ENCODE assay signal across 12 mouse cellular contexts in the genomic region with DNA sequence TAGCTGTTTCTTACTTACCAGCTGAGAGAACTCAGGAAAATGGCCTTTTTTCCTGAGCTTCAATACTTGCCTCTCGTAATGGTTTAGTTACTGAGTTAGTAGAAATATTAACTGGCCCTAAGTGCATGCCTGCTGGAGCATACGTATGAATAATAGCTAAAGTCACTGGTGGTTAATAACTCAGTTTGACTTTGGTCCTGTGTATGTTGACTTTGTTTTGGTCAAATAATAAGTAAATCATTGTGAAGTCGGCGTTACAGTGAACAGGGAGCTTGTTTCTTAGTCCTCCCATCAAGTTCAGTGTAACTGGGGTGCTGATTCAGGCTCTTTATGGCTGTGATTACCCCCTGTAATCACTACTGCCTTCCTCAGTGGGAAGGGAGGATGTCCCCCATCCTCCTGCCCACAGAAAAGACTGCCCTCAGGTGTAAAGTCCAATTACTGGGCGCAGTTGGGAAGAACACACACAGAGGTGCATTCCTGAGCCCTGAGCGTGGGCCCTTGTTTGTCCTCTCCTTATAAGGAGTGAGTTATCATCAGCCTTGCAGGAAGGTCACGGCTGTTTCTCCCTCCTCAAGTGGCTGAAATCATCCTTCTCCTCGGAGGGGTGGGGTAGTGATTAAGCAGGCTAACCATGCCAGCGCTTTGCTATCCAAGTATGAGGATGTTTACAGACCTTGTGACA. TPM values are rescaled to one million over a fixed set of nuclear protein-coding genes. Genes with fewer than 3 reads are reported as not detected.
A peak's percentile ranks its signal among the peaks of the same experiment; 100 is the strongest.
DNase-seq lines count a peak whose midpoint lies in the region; ATAC-seq lines count a peak whose summit lies in the region.
"Had no signal": no experiment of that assay in that cellular context is flagged by ENCODE, and none has a peak within 500 bp of the region (broad histone marks: within the 10 kb centered on the region; RNA-seq: fewer than 3 reads in every experiment).

No protein-coding gene starts in this region.

- WGBS in intestine, embryonic 15.5 days, result 21% methylated on average over 9 of the region's 9 CpGs
- WGBS in lung, embryonic 15.5 days, result 34% methylated on average over 9 of the region's 9 CpGs

- H3K9ac ChIP-seq in intestine, embryonic 15.5 days, result no peak overlapping the region
- no peak overlapping the region for H3K9ac ChIP-seq in lung, embryonic 15.5 days

- peak overlapping the region; percentile 78 for H3K27ac ChIP-seq in intestine, embryonic 15.5 days
- peak overlapping the region; percentile 42 for H3K27ac ChIP-seq in lung, embryonic 15.5 days
- H3K27ac ChIP-seq: macrophage had no signal

- H3K36me3 ChIP-seq in intestine, embryonic 15.5 days, result no peaks in the 10 kb centered on the region
- H3K36me3 ChIP-seq in lung, embryonic 15.5 days, result no peaks in the 10 kb centered on the region

- H3K4me1 ChIP-seq in intestine, embryonic 15.5 days (replicated peaks), result peaks cover 26% of the 10 kb centered on the region
- peaks cover 36% of the 10 kb centered on the region for H3K4me1 ChIP-seq in lung, embryonic 15.5 days

- H3K27me3 ChIP-seq in intestine, embryonic 15.5 days (replicated peaks), result no peaks in the 10 kb centered on the region
- no peaks in the 10 kb centered on the region for H3K27me3 ChIP-seq in lung, embryonic 15.5 days

- H3K9me3 ChIP-seq in intestine, embryonic 15.5 days, result no peaks in the 10 kb centered on the region
- no peaks in the 10 kb centered on the region for H3K9me3 ChIP-seq in lung, embryonic 15.5 days

- ATAC-seq in intestine, embryonic 15.5 days, result peak; percentile 94
- peak; percentile 29; the same call in 1 of the 2 replicates for ATAC-seq in lung, embryonic 15.5 days (ENCODE audit: borderline replicate concordance, extremely low read depth, low FRiP score, low TSS enrichment)

- H3K4me3 ChIP-seq in intestine, embryonic 15.5 days (replicated peaks), result no peak overlapping the region
- no peak overlapping the region for H3K4me3 ChIP-seq in lung, embryonic 15.5 days

- peak; percentile 45 for DNase-seq in adrenal gland, adult 2 months
- DNase-seq in adrenal gland, postnatal 36 days, result no peak
- peak; percentile 10 for DNase-seq in ZHBTc4 (ENCODE audit: low read depth, low spot score)
- DNase-seq in thymus, postnatal 36 days, result no peak
- no peak for DNase-seq in cerebellum, adult 11-12 months
- DNase-seq in thymus, postnatal 0 days (ENCODE audit: low spot score), result no peak

- no peak overlapping the region for H3K4me2 ChIP-seq in intestine, embryonic 15.5 days (replicated peaks)
- H3K4me2 ChIP-seq in lung, embryonic 15.5 days, result no peak overlapping the region

RNA-seq across cellular contexts. Expression of a gene that starts 24.1 kb away (rescaled TPM):
- not detected for total RNA-seq in adrenal gland, adult 2 months (2021)
- not detected in 2 replicates for polyA plus RNA-seq in adrenal gland, adult 2 months (2012; rRNA removed)
- total RNA-seq in adrenal gland, postnatal 36 days (2021), result not detected
- not detected in 2 replicates for polyA plus RNA-seq in intestine, embryonic 15.5 days (2015; fragmentation: Nextera tagmentation; extraction: Ambion mirVana)
- polyA plus RNA-seq in lung, embryonic 15.5 days (2015; fragmentation: Nextera tagmentation; extraction: Ambion mirVana), result not detected in 2 replicates
- not detected in 2 replicates for polyA plus RNA-seq in thymus, postnatal 0 days (2015; fragmentation: Nextera tagmentation; extraction: Ambion mirVana)
- total RNA-seq: gastrocnemius, postnatal 36 days had no signal
- polyA plus RNA-seq: brain, embryonic 14.5 days; macrophage; spleen, adult 2 months had no signal

Comparison
In these comparisons a context has a peak if more than half of its experiments do, and no peak if none do; other contexts are left out.
1. DNase-seq: peak in adrenal gland, adult 2 months (single experiment) and ZHBTc4 (single experiment); none in adrenal gland, postnatal 36 days (0 of 2), thymus, postnatal 36 days (0 of 2), cerebellum, adult 11-12 months (single experiment) and thymus, postnatal 0 days (single experiment).